Mouse (Mus musculus): ENCODE results near the gene Olfr1331. TPM values are rescaled to one million over a fixed set of nuclear protein-coding genes. Genes with fewer than 3 reads are reported as not detected.

Olfr1331 gene
- not detected for total RNA-seq (2021)
- not detected in 2 replicates for polyA plus RNA-seq (2012; rRNA removed)
- long read RNA-seq = 0 reads

DNA sequence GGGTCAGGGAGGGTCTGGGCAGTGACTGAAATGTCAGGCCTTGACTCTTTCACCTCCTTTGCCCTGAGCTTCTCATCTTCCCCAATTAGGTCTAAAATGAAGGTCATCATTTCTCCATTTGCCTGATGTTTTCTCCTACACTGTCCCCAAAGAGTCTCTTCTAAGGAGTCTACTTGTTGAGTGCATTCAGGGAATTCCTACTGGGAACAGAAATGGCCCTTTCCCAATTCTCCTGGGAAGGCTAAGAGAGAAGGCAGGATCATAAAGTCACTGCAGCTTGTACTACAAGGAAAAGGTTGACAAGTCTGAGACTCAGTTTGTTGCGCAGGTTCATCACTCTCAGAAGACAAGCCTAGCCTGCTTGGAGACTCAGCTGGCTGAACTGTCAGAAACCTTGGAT lies at the start of gene Olfr1331:
TSS of gene Olfr1331 (plus strand) at position 301 of the 400 bp plus-strand sequence.
- no peak for DNase-seq
- no peak within 1 kb of the TSS for H3K27ac ChIP-seq
- TF ChIP-seq EP300 (IDR thresholded peaks at IDR 0.05; ENCODE audit: insufficient read depth, low read depth, low read length) (no peak), CTCF (IDR thresholded peaks at IDR 0.05) (no peak)
- no peaks in the 10 kb centered on the region for H3K36me3 ChIP-seq (ENCODE audit: control insufficient read depth, insufficient read depth, low read length)
- no peaks in the 10 kb centered on the region for H3K27me3 ChIP-seq (ENCODE audit: control insufficient read depth, insufficient read depth, low read length)
- H3K4me3 ChIP-seq = no peak within 1 kb of the TSS
- H3K79me2 ChIP-seq (replicated peaks; ENCODE audit: control insufficient read depth, insufficient read depth, low read length) = no peaks in the 10 kb centered on the region
- H3K9ac ChIP-seq (ENCODE audit: low read depth, low read length) = no peak within 1 kb of the TSS
- H3K4me1 ChIP-seq (ENCODE audit: control insufficient read depth, insufficient read depth, low read length) = peaks cover 3% of the 10 kb centered on the region; the same call in 1 of the 2 replicates
- intact Hi-C loops (cut with DNase I) = loop anchor here (5.0 kb wide), 1 partner anchor 72 kb away; no protein-coding TSS in a partner anchor
- WGBS = 100% methylated on average over 1 of the region's 1 CpGs

DNA sequence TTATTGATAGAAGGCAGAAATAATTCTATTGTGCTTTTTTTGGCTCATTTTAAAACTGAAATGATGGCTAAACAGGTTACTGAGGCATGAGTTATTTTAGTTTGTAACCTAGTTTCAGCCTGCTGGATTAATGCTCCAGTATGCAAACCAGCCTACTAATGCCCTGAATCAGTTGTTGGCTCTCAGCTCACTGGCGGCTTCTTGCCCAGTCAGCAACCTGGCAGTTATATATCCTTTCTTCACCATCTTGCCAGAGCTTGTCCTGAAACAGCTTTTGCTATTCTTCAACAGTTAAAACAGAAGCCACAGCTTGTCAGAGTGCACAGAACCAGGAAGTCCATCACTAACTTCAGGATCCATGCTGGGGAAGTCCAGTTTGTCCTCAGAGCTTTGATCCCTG lies 45.5 kb upstream of the Olfr1331 start:
- no peak for TF ChIP-seq EP300 (IDR thresholded peaks at IDR 0.05; ENCODE audit: insufficient read depth, low read depth, low read length)
- no peak for TF ChIP-seq CTCF (IDR thresholded peaks at IDR 0.05)
- TF ChIP-seq POLR2A (IDR thresholded peaks at IDR 0.05; ENCODE audit: insufficient read depth, low read depth, low read length) = no peak
- intact Hi-C loops (cut with DNase I) = no loop called here
- Histone ChIP-seq H3K27me3 (ENCODE audit: control insufficient read depth, insufficient read depth, low read length) (no peaks in the 10 kb centered on the region), H3K9ac (ENCODE audit: low read depth, low read length) (no peak overlapping the region), H3K4me3 (no peak overlapping the region), H3K36me3 (ENCODE audit: control insufficient read depth, insufficient read depth, low read length) (no peaks in the 10 kb centered on the region), H3K79me2 (replicated peaks; ENCODE audit: control insufficient read depth, insufficient read depth, low read length) (no peaks in the 10 kb centered on the region), H3K27ac (no peak overlapping the region), H3K4me1 (ENCODE audit: control insufficient read depth, insufficient read depth, low read length) (no peaks in the 10 kb centered on the region)
- WGBS = 65% methylated on average over 1 of the region's 1 CpGs
- no peak for DNase-seq

DNA sequence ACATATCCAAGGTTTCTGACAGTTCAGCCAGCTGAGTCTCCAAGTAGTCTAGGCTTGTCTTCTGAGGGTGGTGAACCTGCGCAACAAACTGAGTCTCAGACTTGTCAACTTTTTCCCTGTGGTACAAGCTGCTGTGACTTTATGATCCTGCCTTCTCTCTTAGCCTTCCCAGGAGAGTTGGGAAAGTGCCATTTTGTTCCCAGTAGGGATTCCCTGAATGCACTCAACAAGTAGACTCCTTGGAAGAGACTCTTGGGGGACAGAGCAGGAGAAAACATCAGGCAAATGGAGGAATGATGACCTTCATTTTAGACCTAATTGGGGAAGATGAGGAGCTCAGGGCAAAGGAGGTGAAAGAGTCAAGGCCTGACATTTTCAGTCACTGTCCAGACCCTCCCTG lies 28.3 kb upstream of the Olfr1331 start, which contains the start of gene Olfr1333:
TSS of gene Olfr1333 (minus strand) at position 101 of the 400 bp plus-strand sequence.
- H3K79me2 ChIP-seq (replicated peaks; ENCODE audit: control insufficient read depth, insufficient read depth, low read length) = no peaks in the 10 kb centered on the region
- H3K27ac ChIP-seq = no peak within 1 kb of the TSS
- no peaks in the 10 kb centered on the region for H3K4me1 ChIP-seq (ENCODE audit: control insufficient read depth, insufficient read depth, low read length)
- intact Hi-C loops (cut with DNase I) = no loop called here
- H3K4me3 ChIP-seq = no peak within 1 kb of the TSS
- TF ChIP-seq CTCF (IDR thresholded peaks at IDR 0.05) = no peak
- TF ChIP-seq EP300 (IDR thresholded peaks at IDR 0.05; ENCODE audit: insufficient read depth, low read depth, low read length) = no peak
- H3K27me3 ChIP-seq (ENCODE audit: control insufficient read depth, insufficient read depth, low read length) = no peaks in the 10 kb centered on the region
- DNase-seq = no peak
- no peak within 1 kb of the TSS for H3K9ac ChIP-seq (ENCODE audit: low read depth, low read length)
- 97% methylated on average over 1 of the region's 1 CpGs for WGBS
- no peaks in the 10 kb centered on the region for H3K36me3 ChIP-seq (ENCODE audit: control insufficient read depth, insufficient read depth, low read length)

DNA sequence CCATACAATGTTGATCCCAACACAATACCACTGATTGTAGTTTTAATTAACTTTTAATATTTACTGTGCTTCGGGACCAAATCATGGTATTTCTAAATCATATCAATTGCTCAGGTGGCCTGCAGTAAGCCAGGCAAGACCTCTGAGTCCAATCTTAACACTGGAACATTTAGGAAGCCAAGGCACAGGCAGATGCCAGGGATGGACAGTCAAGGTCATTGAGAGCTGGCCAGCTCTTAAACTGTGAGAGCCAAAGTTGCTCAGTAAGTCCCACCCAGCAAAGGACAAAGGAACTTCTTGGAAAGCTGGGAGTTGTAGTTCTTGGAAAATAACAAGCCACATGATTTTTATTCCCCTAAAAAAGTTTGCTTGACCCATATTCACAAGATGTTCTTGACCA lies 2.7 kb upstream of the Olfr1331 start:
- DNase-seq = peak in 1 of 2 experiments; percentile 15

DNA sequence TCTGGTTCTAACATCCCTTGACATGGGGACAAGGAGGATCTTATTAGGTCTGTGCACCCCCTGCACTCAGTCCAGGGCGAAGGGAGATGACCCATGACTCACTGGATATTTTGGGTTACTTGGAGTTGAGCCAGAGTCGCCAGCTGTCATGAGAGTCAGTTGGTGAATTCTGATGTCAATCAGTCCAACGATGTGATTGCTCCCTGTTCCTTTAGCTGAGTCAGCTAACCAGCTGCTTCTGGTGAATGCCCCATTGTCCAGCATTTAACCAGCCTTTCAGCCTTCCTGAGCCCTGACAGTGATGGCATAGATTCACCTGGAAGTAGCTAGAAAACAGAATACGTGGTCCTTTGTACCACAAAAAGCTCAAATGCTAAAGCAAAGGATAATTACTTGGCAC lies 1.7 kb upstream of the Olfr1331 start:
- Histone ChIP-seq H3K36me3 (ENCODE audit: control insufficient read depth, insufficient read depth, low read length) (no peaks in the 10 kb centered on the region), H3K9ac (ENCODE audit: low read depth, low read length) (no peak overlapping the region), H3K4me1 (ENCODE audit: control insufficient read depth, insufficient read depth, low read length) (peaks cover under 1% of the 10 kb centered on the region; the same call in 1 of the 2 replicates), H3K79me2 (replicated peaks; ENCODE audit: control insufficient read depth, insufficient read depth, low read length) (no peaks in the 10 kb centered on the region), H3K27me3 (ENCODE audit: control insufficient read depth, insufficient read depth, low read length) (no peaks in the 10 kb centered on the region), H3K4me3 (no peak overlapping the region), H3K27ac (no peak overlapping the region)
- intact Hi-C loops (cut with DNase I) = loop anchor here (5.0 kb wide), 1 partner anchor 70 kb away; no protein-coding TSS in a partner anchor
- 38% methylated on average over 4 of the region's 4 CpGs for WGBS
- DNase-seq = peak; percentile 19
- no peak for TF ChIP-seq EP300 (IDR thresholded peaks at IDR 0.05; ENCODE audit: insufficient read depth, low read depth, low read length)
- no peak for TF ChIP-seq CTCF (IDR thresholded peaks at IDR 0.05)
- TF ChIP-seq POLR2A (IDR thresholded peaks at IDR 0.05; ENCODE audit: insufficient read depth, low read depth, low read length) = no peak

More for the DNA sequence above, 2.7 kb upstream of the Olfr1331 start:
- no peak overlapping the region for H3K4me3 ChIP-seq
- no peaks in the 10 kb centered on the region for H3K27me3 ChIP-seq (ENCODE audit: control insufficient read depth, insufficient read depth, low read length)
- no peak overlapping the region for H3K27ac ChIP-seq
- H3K9ac ChIP-seq (ENCODE audit: low read depth, low read length) = no peak overlapping the region
- 57% methylated on average over 1 of the region's 1 CpGs for WGBS
- no peaks in the 10 kb centered on the region for H3K4me1 ChIP-seq (ENCODE audit: control insufficient read depth, insufficient read depth, low read length)
- H3K79me2 ChIP-seq (replicated peaks; ENCODE audit: control insufficient read depth, insufficient read depth, low read length) = no peaks in the 10 kb centered on the region
- intact Hi-C loops (cut with DNase I) = loop anchor here (5.0 kb wide), 1 partner anchor 69 kb away; no protein-coding TSS in a partner anchor
- TF ChIP-seq POLR2A (IDR thresholded peaks at IDR 0.05; ENCODE audit: insufficient read depth, low read depth, low read length) (no peak), EP300 (IDR thresholded peaks at IDR 0.05; ENCODE audit: insufficient read depth, low read depth, low read length) (no peak), CTCF (IDR thresholded peaks at IDR 0.05) (no peak)
- no peaks in the 10 kb centered on the region for H3K36me3 ChIP-seq (ENCODE audit: control insufficient read depth, insufficient read depth, low read length)

DNA sequence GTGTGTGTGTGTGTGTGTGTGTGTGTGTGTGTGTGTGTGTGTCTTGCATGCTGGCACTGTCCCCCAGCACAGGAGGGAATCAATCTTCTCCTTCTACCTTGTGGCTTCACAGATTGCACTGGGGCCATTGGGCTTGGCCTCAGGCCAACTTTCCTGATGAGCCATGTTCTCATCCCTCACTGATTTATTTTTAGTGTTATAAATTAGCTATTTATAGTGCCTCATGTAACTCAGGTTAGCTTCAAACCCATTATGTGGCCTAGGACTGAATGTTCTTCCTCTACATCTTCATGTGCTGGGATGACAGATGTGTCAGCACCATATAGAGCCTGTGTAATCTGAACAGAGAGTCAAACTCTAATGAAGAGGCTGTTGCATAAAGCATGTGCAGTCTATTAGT lies 3.1 kb downstream of the Olfr1331 start:
- Histone ChIP-seq H3K79me2 (replicated peaks; ENCODE audit: control insufficient read depth, insufficient read depth, low read length) (no peaks in the 10 kb centered on the region), H3K9ac (ENCODE audit: low read depth, low read length) (no peak overlapping the region), H3K27me3 (ENCODE audit: control insufficient read depth, insufficient read depth, low read length) (no peaks in the 10 kb centered on the region), H3K4me3 (no peak overlapping the region), H3K36me3 (ENCODE audit: control insufficient read depth, insufficient read depth, low read length) (no peaks in the 10 kb centered on the region), H3K27ac (no peak overlapping the region), H3K4me1 (ENCODE audit: control insufficient read depth, insufficient read depth, low read length) (peaks cover 3% of the 10 kb centered on the region; the same call in 1 of the 2 replicates)
- intact Hi-C loops (cut with DNase I) = no loop called here
- peak in 1 of 2 experiments; percentile 18 for DNase-seq
- TF ChIP-seq EP300 (IDR thresholded peaks at IDR 0.05; ENCODE audit: insufficient read depth, low read depth, low read length) (no peak), CTCF (IDR thresholded peaks at IDR 0.05) (no peak), POLR2A (IDR thresholded peaks at IDR 0.05; ENCODE audit: insufficient read depth, low read depth, low read length) (no peak)

All from heart, adult 2 months (tissue).